Mouse (Mus musculus) adrenal gland, postnatal 4 days (tissue): ENCODE results near the gene Zfp787. TPM values are rescaled to one million over a fixed set of nuclear protein-coding genes. Genes with fewer than 3 reads are reported as not detected.
A peak's percentile ranks its signal among the peaks of the same experiment; 100 is the strongest.
"Not testable (repeated sequence)": the region's sequence is repeated elsewhere in the genome, so short reads cannot be mapped to it uniquely, and the experiment has no call there.

ENCODE experiments used
- DNase-seq, 2 experiments: peaks; one replicate each; pipeline ENCODE4 v3.0.0; 2021 to 2022; ENCODE audit warnings: low spot score in 2 of 2, mixed read lengths in 2 of 2
- long read RNA-seq, 2 experiments: library from polyadenylated mRNA; stranded (forward); transcript quantifications; one replicate each; pipeline ENCODE4 v2.0.0; 2021
- total RNA-seq, 2 experiments: library from RNA; stranded (reverse); gene quantifications; 2 replicates each; pipeline ENCODE4 v1.2.3; 2021

The Zfp787 gene
- 10 to 100 TPM; 79.3 to 83.7 TPM for total RNA-seq
- long read RNA-seq, experiment 1, transcript Zfp787-201 (3 exons, 1,897 nt) = major isoform, 10 of 26 reads
- long read RNA-seq, experiment 1, transcript Zfp787-204 (3 exons, 576 nt) = minor isoform, 7 of 26 reads
- long read RNA-seq, experiment 1, partial matches to known transcripts = 1 of 26 reads
- long read RNA-seq, experiment 1, other reads (novel, unspliced or antisense) = 7 of 26 reads
- long read RNA-seq, experiment 2, transcript Zfp787-201 (3 exons, 1,897 nt) = major isoform, 46 of 98 reads
- long read RNA-seq, experiment 2, transcript Zfp787-204 (3 exons, 576 nt) = minor isoform, 9 of 98 reads
- long read RNA-seq, experiment 2, partial matches to known transcripts = 8 of 98 reads
- long read RNA-seq, experiment 2, other reads (novel, unspliced or antisense) = 26 of 98 reads

GRCm38 (mm10) chr7:6155901-6156411 is at the start of gene Zfp787:
TSS of gene Zfp787 (minus strand) at chr7:6155997.
- peak; percentile 94 for DNase-seq

DNA sequence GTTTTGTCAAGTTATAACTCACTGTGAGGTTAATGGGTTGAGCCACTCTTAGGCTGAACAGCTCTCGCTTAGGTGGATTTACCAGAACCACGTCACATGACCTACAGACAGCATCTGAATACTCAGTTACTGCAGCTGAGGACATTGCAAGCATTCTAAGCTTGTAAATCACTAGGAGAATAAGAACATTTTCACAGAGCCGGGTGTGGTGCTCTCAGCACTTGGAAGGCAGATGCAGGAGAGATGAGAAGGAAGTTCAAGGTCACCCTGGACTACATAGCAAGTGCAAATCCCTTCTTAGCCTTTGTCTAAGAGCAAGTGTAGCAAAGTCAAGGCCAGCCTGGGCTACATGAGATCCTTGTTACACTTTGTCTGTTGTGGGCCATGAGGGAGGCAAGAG is 48.4 kb upstream of the Zfp787 start:
- no peak for DNase-seq

DNA sequence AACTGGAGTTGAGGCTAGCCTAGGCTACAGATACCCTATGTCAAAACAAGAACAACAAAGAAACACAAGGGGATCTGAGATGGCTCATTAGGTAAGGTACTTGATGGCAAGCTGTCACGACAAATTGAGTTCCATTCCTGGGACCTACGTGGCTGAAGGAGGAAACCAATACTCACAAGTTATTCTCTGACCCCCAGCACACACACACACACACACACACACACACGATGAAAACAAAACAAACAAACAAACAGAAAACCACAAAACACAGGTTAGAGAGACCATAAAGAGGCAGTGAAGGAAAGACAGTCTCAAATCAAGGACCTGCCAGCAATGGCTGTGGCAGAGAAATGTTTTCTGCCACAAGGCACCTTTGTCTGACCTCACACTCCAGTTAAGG is 41.0 kb upstream of the Zfp787 start, which contains the start of gene Galp:
Gene Galp, plus strand, starts transcription at position 301 of the 400 bp plus-strand sequence.
- DNase-seq = no peak

DNA sequence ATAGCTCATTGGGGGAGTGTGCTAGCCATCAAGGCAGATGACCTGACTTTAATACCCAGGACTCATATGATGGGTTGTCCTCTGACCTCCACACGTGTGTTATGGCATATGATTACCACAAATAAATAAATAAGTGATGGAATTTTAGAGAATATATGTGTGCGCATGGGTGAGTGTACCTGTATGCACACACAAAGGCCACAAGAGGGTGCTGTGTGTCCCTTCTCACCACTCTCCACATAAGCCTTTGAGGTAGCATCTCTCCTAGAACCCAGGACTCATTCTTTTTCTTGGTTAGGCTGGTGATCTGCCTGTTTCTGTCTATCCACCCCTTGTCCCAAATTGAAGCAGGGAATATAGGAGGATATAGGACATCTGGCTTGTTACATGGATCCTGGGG is 40.0 kb upstream of the Zfp787 start:
- DNase-seq = no peak

DNA sequence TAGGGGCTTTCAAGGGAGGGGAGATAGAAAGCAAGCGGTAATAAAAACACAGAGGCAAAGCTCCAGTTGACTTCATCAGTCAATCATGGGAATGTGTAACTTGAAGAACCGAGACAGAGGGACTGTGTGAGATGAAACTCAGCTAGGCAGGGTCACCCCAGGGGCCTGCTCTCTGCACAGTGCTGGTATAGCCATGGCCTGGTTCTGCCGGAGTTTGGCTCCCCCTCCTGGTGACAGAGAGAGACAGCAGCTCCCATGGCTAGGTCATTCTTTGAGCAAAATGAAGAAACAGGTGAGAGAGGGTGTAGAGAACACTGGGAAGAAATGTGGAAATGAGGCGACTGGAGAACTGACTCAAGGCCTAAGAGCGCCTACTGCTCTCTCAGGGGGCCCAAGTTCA is 38.3 kb upstream of the Zfp787 start:
- peak; percentile 20 to 50 for DNase-seq

DNA sequence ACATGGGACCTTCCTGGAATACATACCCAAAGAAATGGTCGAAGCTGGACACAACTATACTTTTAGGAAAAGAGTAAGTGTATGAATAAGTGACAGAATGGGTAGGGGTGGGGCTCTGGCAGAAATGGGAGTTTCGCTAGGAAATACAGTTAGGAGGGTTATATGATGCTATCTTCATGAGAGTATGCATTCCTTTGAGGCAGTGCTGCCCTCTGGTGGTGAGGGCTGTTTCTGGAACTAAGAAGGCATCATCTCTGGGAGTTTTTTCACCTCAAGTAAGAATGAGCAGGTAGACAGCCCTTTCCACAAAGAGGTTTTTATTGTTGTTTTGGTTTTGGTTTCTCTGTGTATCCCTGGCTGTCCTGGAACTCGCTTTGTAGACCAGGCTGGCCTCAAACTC is 35.6 kb upstream of the Zfp787 start:
- DNase-seq = peak; percentile 49 to 61

- DNase-seq = no peak
Observed at GRCm38 (mm10) chr7:6189542-6189941, 33.7 kb upstream of the Zfp787 start.

DNA sequence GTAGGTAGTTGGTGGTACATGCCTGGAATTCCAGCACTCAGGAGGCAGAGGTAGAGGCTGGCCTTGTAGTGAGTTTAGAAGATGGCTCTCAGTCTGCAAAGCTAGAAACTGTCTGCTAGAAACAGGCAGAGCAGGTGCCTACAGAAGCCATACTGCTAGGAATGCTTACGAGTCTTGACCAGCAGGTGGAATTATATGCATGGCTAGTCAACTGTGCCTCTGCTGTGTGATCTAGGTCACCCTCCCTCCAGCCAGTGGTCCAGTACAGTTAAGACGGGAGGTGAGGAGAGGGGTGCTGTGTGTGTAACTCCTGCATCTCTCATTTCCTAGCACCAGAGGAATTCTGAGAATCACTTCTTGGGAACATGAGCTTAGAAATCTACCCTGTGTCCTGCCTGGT is 31.0 kb upstream of the Zfp787 start:
- no peak for DNase-seq

- DNase-seq = no peak
Observed at GRCm38 (mm10) chr7:6186176-6186575, 30.4 kb upstream of the Zfp787 start.

- no peak for DNase-seq
Observed at GRCm38 (mm10) chr7:6185391-6185790, 29.6 kb upstream of the Zfp787 start.

- DNase-seq = no peak
Observed at GRCm38 (mm10) chr7:6184521-6184920, 28.7 kb upstream of the Zfp787 start.

DNA sequence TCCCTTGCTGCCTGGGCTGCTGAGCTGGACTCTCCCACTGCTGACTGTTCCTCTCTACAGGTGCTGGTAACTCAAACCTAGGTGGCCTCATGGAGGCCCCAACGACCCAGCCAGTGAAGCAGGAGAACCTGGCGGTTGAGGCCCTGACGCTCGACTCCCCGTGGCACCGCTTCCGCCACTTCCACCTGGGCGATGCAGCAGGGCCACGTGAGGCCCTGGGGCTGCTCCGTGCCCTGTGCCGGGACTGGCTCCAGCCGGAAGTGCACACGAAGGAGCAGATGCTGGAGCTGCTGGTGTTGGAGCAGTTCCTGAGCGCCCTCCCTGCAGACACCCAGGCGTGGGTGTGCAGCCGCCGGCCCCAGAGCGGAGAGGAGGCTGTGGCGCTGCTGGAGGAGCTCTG is 28.0 kb upstream of the Zfp787 start:
- no peak for DNase-seq

DNA sequence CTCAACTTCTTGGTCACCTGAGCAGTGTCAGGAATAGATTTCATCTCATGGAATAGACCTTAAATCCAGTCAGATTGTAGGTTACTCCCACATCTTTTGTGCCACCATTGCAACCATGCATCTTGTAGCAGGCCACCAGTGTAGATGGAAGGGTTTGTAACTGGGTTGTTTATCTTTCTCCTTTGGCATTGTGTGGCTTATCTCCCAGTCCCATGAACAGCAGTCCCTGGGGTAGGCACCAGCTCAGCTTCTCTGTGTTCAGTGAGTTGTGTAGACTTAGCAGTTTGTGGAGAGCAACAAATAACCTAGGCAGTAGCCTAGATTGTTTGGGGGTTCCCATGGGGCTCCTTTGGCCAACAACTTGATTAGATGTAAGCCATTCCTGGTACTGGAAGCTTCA is 27.1 kb upstream of the Zfp787 start:
- DNase-seq = no peak

- DNase-seq = no peak
Observed at GRCm38 (mm10) chr7:6179013-6179412, 23.2 kb upstream of the Zfp787 start.

DNA sequence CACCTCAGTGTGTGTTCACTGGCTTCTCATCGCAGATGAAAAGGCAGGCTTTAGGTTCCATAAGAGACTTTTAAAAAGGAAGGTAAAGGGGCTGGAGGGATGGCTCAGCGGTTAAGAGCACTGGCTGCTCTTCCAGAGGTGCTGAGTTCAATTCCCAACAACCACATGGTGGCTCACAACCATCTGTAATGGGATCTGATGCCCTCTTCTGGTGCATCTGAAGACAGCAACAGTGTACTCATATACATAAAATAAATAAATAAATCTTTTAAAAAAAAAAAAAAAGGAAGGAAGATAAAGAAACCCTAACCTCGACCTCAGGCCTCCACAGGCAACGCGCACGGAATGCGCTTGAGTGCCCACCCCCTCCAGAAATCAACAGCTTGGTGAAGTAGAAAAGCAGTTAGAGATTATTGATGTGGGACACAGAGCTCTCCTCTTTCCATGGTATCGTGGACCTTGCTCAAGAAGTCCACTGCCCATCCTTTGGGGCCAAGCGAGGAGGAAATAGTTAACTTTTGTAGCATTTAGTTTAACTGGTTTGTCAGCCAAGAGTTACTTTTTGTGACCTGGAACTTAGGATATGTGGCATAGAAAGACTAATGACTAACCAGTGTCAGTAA is 18.7 kb upstream of the Zfp787 start:
- not testable (repeated sequence) for DNase-seq

DNA sequence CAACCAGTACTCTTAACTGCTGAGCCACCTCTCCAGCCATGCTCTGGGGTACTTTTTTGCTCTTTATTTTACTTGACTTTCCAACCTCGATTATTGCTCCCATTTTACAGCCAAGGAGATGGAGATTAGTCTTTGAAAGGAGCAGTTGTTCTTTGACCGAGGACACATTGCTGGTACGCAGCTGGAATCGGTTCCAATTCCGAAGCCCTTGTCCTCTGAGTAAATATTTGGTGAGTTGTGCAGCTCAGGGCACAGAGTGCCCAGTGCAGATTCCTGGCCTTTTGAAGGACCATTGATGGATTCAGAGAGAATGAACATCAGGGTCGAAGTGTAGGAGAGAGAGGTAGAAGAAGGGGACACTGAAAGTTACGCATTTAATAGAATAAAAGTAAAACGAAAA is 18.1 kb upstream of the Zfp787 start:
- no peak for DNase-seq

DNA sequence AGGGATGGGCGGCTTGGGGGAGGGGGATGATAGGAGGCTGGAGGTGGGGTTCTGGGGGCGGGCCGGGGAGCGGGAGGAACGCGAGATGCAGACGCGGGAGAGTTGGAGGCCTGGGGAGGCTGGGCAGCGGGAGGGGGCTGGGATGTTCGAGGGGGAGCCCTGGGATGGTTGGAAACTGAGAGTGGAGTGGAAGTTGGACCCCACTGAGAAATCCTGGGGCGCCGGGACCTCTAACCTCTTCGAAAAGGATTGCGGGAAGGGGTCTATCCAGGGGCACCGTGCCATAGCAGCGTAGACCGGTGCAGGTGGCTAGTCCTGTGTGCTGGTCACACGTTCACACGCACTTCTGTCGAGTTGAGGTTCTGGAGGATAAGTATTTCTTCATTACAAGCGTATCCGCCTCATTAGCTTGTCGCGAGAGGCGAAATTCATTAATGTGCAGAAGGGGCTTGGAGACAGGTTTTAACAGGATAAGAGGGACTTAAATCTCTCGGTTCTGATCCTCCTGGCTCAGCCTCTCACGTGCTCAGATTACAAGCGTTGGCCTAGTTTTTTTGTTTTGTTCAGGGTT is 17.0 kb upstream of the Zfp787 start:
- peak in 1 of 2 experiments; percentile 25 for DNase-seq

- peak; percentile 88 to 97 for DNase-seq
Observed at GRCm38 (mm10) chr7:6172006-6172649, 16.3 kb upstream of the Zfp787 start, which contains the start of gene Zfp444. TSS of gene Zfp444 (plus strand) at chr7:6172226.

GRCm38 (mm10) chr7:6171444-6172005 is 15.7 kb upstream of the Zfp787 start:
- DNase-seq = peak in 1 of 2 experiments; percentile 55

GRCm38 (mm10) chr7:6170871-6171270 is 15.1 kb upstream of the Zfp787 start:
- no peak for DNase-seq

DNA sequence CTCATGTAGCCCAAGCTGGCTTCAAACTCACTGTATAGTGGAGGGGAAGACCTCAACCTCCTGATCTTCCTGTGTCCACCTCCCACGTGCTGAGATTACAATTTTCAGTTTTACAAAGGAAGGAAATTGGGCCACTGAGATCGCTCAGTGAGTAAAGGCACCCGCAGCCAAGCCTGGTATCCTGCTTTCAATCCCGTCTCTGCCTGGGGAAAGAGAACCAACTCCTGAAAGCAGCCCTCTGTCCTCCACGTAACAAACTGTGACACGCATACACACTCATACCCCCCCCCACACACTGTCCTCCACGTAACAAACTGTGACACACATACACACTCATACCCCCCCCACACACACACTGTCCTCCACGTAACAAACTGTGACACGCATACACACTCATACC is 14.6 kb upstream of the Zfp787 start:
- DNase-seq = no peak
